Mouse (Mus musculus) bone marrow macrophage, adult 2 months (primary cell): Measurements from ENCODE around the gene Avil. TPM values are rescaled to one million over a fixed set of nuclear protein-coding genes. Genes with fewer than 3 reads are reported as not detected.

Experiments
- H3K27ac ChIP-seq: 2 replicates; pipeline ENCODE4 v1.5.1; 2012; ENCODE audit warnings: low read depth, low read length; ENCODE audit not compliant: insufficient read depth
- H3K4me1 ChIP-seq: 2 replicates; pipeline ENCODE4 v1.6.1; 2012; ENCODE audit warnings: low read length; ENCODE audit not compliant: control insufficient read depth, insufficient read depth
- H3K4me3 ChIP-seq: 2 replicates; pipeline ENCODE4 v1.5.1; 2012; ENCODE audit warnings: mild to moderate bottlenecking, low read length, moderate library complexity; ENCODE audit not compliant: insufficient read depth
- CTCF ChIP-seq: IDR thresholded peaks from 2 replicates; pipeline ENCODE4 v1.5.1; 2012; ENCODE audit warnings: low read depth, mild to moderate bottlenecking, low read length, moderate library complexity
- POLR2A ChIP-seq: IDR thresholded peaks from 2 replicates; pipeline ENCODE4 v1.6.1; 2012; ENCODE audit warnings: mild to moderate bottlenecking, low read depth, low read length, borderline replicate concordance
- polyA plus RNA-seq: library from polyadenylated mRNA; stranded (reverse); fragments of >200 nt; gene quantifications from 2 replicates; pipeline ENCODE4 v1.2.4, GENCODE M21; 2012; ENCODE audit not compliant: missing spikeins, insufficient read depth, insufficient read length

The Avil gene
- not detected in 2 replicates for polyA plus RNA-seq

- no peak within 1 kb of the TSS for H3K4me3 ChIP-seq
- TF ChIP-seq CTCF (no peak), POLR2A (no peak)
- H3K27ac ChIP-seq: no peak within 1 kb of the TSS
- no peaks in the 10 kb centered on the region for H3K4me1 ChIP-seq
Measured at GRCm38 (mm10) chr10:127000529-127000928, at the start of gene Avil. Gene Avil (plus strand): TSS chr10:127000709.

GRCm38 (mm10) chr10:126952375-126952774 lies 48.1 kb upstream of the Avil start:
- H3K4me3 ChIP-seq: no peak overlapping the region
- no peak for TF ChIP-seq POLR2A
- TF ChIP-seq CTCF: no peak
- H3K27ac ChIP-seq: no peak overlapping the region
- H3K4me1 ChIP-seq: 0 out of 2 replicates have a peak, but pooled peaks cover 3% of the 10 kb centered on the region

- no peak for TF ChIP-seq POLR2A
- no peak for TF ChIP-seq CTCF
- H3K27ac ChIP-seq: no peak overlapping the region
- H3K4me3 ChIP-seq: no peak overlapping the region
- H3K4me1 ChIP-seq: 0 out of 2 replicates have a peak, but pooled peaks cover 3% of the 10 kb centered on the region
Measured at GRCm38 (mm10) chr10:126953029-126953471, 47.5 kb upstream of the Avil start.

- no peak overlapping the region for H3K4me3 ChIP-seq
- H3K27ac ChIP-seq: no peak overlapping the region
- no peak for TF ChIP-seq POLR2A
- no peak for TF ChIP-seq CTCF
- H3K4me1 ChIP-seq: 0 out of 2 replicates have a peak, but pooled peaks cover 3% of the 10 kb centered on the region
Measured at GRCm38 (mm10) chr10:126956692-126957358, 43.7 kb upstream of the Avil start.

- TF ChIP-seq POLR2A (no peak), CTCF (no peak)
- H3K27ac ChIP-seq: no peak overlapping the region
- H3K4me3 ChIP-seq: no peak overlapping the region
- H3K4me1 ChIP-seq: peaks cover 5% of the 10 kb centered on the region; the same call in 1 of the 2 replicates
Measured at GRCm38 (mm10) chr10:126957359-126958107, 43.0 kb upstream of the Avil start.

GRCm38 (mm10) chr10:126960496-126960895 lies 40.0 kb upstream of the Avil start:
- no peak overlapping the region for H3K27ac ChIP-seq
- no peak for TF ChIP-seq CTCF
- TF ChIP-seq POLR2A: no peak
- H3K4me1 ChIP-seq: peaks cover 5% of the 10 kb centered on the region; the same call in 1 of the 2 replicates
- H3K4me3 ChIP-seq: no peak overlapping the region

GRCm38 (mm10) chr10:126961757-126962156 lies 38.8 kb upstream of the Avil start:
- peaks cover 2% of the 10 kb centered on the region; the same call in 1 of the 2 replicates for H3K4me1 ChIP-seq
- TF ChIP-seq CTCF (no peak), POLR2A (no peak)
- no peak overlapping the region for H3K4me3 ChIP-seq
- H3K27ac ChIP-seq: no peak overlapping the region

GRCm38 (mm10) chr10:126962271-126962965 lies 38.1 kb upstream of the Avil start:
- Histone ChIP-seq H3K27ac (no peak overlapping the region), H3K4me1 (peaks cover 2% of the 10 kb centered on the region; the same call in 1 of the 2 replicates), H3K4me3 (no peak overlapping the region)
- TF ChIP-seq POLR2A: no peak

- no peak overlapping the region for H3K27ac ChIP-seq
- TF ChIP-seq POLR2A (no peak), CTCF (no peak)
Measured at GRCm38 (mm10) chr10:126962966-126963330, 37.6 kb upstream of the Avil start.

GRCm38 (mm10) chr10:126963821-126964220 lies 36.7 kb upstream of the Avil start:
- Histone ChIP-seq H3K4me1 (peaks cover 2% of the 10 kb centered on the region; the same call in 1 of the 2 replicates), H3K4me3 (no peak overlapping the region), H3K27ac (no peak overlapping the region)
- TF ChIP-seq POLR2A (no peak), CTCF (no peak)

More at GRCm38 (mm10) chr10:126962966-126963330, 37.6 kb upstream of the Avil start:
- H3K4me3 ChIP-seq: no peak overlapping the region
- H3K4me1 ChIP-seq: peaks cover 2% of the 10 kb centered on the region; the same call in 1 of the 2 replicates
